Mouse (Mus musculus): ENCODE results near the gene Gpank1. TPM values are rescaled to one million over a fixed set of nuclear protein-coding genes. Genes with fewer than 3 reads are reported as not detected.
"Not testable (repeated sequence)": the region's sequence is repeated elsewhere in the genome, so short reads cannot be mapped to it uniquely, and the experiment has no call there.

The Gpank1 gene
- total RNA-seq, 2 experiments from 2014 or later, result 15.2 to 17.1 TPM

DNA sequence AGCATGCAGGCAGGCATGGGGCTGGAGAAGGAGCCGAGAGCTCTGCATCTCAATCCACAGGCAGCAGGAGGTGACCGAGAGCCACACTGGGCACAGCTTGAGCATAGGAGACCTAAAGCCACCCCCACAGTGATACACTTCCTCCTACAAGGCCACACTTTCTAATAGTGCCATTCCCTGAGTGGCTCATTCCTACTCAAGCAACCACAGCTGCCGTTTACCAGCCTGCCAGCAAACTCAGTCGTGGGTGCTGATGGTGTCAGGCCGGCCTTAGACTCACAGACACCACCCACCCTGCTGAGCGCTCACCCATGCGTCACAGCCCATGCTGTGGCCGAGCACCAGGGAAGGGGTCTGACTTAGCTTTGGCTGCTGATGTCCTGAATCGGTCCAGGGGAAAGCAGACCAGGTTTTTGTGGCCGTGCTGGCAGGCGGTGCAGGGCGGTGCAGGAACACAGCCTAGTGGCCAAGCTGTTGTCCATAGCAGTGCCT, 24.0 kb upstream of the Gpank1 start:
- DNase-seq (ENCODE audit: low spot score in 2 of 2), result peak in 1 of 2 experiments; percentile 60

DNA sequence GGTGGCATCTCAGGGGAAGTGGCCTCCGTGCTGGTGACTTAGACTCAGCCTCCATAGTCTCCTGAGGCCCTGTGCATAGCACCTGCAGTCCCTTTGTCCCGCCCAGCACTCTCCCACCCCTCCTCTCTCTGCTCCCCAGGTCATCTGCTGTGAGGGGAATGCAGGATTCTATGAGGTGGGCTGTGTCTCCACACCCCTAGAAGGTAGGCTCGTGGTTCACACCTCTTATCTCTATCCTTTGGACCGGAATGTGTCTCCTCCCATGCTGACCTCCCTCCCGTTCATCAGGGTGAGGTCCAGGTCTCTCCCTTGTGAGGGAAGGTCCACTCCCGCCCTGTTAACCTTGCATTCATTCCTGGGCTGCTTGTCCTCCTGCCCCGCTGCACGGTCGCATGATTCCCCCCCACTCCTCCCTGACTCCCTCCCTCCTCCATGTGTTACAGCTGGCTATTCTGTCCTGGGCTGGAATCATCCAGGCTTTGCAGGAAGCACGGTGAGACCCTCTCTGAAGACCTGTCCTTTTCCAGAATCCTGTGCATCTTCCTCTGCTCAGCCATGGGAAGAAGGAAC, 21.0 kb upstream of the Gpank1 start:
- DNase-seq (ENCODE audit: low spot score in 2 of 2), result no peak

DNA sequence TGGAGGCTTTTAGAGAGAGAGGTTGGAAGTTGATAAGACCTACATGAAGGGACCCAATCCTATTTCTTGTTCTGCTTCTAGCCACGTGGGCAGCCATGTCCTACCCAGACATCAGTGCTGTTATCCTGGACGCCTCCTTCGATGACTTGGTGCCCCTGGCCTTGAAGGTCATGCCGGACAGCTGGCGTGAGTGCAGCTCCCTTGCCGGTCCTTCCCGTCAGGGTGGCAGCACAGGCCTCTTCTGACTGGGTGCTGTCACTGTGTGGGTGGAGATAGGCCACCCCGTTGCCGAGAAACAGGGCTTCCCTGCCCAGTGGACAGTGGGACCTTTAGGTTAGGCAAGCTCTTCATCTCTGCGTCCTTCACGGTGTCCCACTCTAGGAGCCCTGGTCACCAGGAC, 20.1 kb upstream of the Gpank1 start:
- no peak for DNase-seq (ENCODE audit: low spot score in 2 of 2)

DNA sequence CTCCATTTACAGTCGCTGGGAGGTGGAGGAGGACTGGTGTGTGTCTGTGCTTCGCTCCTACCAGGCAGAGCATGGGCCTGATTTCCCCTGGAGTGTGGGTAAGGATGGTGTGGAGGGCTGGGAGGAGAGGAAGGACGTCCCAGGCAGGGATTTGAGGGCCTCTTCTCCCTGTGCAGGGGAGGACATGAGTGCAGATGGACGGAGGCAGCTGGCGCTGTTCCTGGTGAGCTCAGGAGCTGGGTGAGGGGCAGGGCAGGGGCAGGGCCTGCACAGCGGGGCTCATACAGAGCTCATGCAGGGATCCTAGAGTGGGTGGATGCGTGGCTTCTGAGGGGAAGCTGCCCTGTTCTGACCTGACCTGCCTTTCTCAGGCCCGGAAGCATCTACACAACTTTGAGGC, 19.0 kb upstream of the Gpank1 start:
- DNase-seq (ENCODE audit: low spot score in 2 of 2), result no peak

DNA sequence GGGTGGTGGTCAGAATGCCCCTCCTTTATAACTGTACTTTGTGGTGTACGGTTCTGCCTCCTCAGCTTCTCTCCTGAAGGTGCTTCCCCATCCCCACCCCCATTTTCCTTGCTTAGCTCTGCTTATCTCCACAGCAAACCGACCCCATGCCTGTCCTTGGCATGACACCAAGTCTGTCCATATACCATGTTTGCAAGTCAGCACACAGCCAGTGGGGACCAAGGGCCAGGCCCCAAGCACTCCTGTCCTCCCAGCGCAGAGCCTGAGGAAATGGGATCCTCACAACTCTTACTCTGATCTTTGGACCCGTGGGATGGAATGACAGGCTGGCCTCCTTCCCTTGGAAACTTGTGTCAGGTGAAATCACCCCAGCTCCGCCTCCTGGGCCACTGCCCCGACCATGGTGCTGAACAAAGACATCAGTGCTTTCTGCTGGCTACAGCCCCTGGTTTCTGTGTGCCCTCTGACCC, 18.0 kb upstream of the Gpank1 start:
- DNase-seq (ENCODE audit: low spot score in 2 of 2), result no peak

DNA sequence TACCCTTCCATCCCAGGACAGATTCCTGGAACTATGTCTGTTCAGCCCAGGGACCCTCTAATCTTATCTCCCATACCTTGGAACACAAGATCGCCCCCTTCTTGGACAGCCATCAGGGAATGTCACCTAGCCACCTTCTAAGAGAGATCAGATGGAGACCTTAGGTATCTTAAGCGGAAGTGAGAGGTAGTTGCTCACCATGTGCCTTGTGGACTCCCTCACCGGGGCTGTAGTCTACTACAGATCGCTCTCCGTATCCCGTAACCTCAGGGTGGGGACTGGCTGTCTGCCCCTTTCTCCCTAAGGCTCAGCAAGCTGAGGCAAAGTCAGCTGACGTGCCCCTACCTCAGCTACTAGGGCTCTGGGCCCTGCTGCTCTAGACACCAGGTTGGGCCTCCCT, 17.2 kb upstream of the Gpank1 start:
- no peak for DNase-seq (ENCODE audit: low spot score in 2 of 2)

DNA sequence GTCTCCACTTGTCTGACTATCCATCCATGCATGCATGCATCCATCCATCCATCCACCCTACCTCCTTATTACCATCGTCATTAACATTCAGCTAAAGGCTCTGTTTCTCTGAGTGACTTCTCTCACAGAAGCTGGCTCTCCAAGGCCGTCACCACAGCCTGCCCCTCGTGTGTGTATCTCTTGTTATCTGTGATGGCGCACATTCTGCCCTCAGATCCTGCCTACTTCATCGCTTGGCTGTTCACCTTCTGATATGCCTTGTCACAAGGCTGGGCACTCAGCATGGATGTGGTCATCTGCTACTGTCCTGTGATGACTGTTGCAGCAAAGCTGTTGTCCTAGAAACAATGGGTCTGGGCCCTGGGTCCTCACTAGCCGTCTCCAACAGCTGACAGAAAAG, 16.5 kb upstream of the Gpank1 start:
- no peak for DNase-seq (ENCODE audit: low spot score in 2 of 2)

DNA sequence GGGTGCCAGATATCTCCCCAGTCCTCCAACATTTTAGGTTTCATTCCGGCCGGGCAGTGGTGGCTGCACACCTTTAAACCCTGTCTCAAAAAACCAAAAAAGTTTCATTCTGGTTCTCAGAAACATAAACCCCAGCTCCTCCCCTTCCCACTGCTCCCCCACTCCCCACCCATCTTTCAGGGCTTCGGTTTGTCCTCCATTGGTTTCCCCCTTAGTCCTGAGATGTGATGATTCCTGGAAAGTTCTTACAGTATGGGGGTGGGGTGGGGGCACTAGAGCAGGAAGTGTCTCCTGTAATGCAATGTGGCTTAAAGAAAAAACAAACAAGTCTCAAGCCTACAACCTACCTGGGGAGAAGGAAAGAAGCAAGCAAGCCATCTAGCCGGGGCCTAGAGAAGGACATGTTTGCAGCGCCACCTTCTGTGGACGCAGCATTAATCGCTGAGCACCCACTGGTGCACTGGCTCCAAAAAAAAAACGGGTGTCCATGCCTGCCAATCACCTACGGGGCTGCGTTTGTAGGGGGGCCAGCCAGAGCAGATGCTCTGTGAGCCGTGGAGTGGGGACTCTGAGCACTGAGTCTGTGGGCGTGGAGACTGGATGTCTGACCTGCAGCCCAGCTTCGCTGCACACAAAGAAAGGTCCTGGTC, 15.4 kb upstream of the Gpank1 start:
- peak in 1 of 2 experiments; percentile 40 for DNase-seq (ENCODE audit: low spot score in 2 of 2)

DNA sequence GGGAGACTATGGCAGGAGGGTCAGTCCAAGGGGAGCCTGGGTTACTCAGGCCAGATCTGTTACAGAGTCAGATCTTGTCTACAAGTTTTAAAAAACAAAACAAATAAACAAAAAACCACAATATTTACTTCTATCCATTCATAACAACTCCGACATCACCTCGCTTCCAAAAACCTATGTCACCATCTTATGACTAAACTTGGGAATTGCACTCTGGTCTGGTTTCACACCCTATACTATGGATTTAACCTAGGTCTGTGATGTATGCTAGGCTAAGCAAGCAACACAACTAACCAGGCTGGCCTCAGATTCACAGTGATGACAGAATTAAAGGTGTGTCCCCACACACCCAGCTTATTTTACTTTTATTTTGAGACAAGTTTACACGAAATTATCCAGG, 14.7 kb upstream of the Gpank1 start:
- DNase-seq (ENCODE audit: low spot score in 2 of 2), result no peak

DNA sequence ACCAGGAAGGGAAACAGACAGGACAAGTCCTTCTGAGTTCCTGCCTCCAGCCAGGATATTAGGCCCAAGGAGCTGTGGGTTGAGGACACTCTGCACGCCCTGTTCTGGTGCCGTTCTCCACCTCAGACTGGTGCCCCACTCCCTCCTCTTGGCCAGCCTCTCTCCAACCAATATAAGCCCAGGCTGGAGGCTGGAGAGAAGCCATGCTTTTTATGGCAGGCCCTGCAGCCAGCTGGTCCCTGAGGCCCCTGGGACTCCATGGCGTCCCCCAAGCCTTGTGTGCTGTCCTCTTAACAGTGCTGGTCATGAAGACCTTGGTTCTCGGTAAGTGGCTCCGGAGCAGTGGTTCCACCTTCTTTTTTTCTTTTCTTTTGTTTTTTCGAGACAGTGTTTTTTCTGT, 13.2 kb upstream of the Gpank1 start, which contains the start of gene Ly6g5c:
Gene Ly6g5c (plus strand): TSS at position 183 of the 400 bp plus-strand sequence.
- no peak for DNase-seq (ENCODE audit: low spot score in 2 of 2)

DNA sequence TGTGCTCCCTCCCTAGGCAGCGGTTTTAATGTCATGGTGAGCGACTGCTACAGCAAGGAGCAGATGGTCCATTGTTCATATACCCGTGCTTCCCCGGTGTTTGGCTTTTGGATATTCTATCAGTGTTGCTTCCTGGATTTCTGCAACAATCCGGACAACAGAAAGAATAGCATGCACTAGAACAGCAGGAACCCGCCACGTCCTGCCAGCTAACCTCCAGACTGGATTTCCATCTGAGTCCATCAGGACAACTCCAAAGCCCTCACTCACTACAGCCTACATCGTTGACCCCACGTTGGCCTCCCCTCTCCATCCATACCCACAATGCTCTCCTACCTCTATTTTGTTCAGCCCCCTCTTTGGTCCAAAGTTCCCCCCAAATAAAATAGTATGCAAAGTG, 9.5 kb upstream of the Gpank1 start:
- DNase-seq (ENCODE audit: low spot score in 2 of 2), result no peak

DNA sequence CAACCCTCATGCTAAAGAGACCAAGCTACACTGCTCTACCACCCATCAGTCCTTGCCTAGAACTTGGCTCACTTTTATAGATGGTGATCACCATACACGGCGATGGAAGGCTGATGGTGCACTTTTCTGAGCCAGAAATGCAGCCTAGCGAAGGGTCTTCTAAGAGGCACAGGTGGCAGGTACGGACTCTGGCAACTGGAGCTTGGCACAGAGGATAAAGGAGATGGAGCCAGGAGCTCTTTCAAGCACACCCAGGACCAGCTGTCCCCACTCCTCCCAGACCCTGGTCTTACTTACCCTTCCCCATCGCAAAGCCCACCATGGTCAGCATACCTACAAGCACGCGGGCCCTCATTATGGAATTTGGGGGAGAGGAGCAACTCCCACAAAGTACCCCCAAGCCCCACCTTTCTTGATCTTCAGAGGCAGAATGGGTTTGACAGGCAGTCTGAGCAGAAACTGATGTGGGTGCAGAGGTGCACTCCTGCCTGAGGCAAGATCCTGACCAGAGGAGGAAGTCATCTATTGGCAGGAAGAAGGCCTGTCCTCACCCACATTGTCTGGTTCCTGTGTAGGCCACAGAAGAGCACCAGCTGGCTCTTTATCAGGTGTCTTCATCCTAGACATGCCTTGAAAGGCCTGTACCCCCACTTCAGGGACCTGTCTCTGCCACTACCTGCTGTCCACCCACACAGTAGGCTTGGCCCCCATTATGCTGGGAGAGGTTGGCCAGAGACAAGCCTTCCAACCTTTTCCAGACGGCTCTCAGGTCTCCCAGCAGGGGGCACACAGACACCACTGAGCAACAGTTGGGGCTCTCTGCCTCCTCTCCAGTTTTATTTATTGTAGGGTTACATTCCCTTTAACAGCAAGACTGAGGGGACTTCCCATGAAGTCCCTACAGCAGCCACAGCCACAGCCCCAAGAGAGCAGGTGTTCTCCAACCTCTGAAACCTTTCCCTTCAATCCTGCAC, 5.9 kb upstream of the Gpank1 start, which contains the start of gene Ly6g5b:
Gene Ly6g5b (minus strand): TSS at position 383 of the 974 bp plus-strand sequence.
- no peak for DNase-seq (ENCODE audit: low spot score in 2 of 2)

DNA sequence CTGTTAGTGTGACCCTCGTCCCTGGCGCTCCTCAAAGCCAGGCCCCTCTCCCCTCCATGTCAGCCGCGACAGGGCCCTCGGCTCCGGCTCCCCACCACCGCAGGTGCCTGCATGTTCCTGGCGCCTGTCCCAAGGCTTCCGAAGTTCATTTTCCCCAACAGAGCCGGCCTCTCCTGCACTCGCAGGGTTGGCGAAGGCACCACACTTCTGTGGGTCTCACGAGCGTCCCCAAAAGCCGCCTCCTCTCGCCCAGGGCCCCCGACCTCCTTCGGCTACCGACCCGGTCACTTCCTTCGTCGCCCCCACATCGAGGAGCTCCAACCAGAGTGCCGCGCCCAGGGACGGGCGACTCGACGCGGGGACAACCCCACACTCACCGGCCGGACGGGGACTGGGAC, 511 bp upstream of the Gpank1 start:
- peak in 1 of 2 experiments; percentile 30 for DNase-seq (ENCODE audit: low spot score in 2 of 2)

DNA sequence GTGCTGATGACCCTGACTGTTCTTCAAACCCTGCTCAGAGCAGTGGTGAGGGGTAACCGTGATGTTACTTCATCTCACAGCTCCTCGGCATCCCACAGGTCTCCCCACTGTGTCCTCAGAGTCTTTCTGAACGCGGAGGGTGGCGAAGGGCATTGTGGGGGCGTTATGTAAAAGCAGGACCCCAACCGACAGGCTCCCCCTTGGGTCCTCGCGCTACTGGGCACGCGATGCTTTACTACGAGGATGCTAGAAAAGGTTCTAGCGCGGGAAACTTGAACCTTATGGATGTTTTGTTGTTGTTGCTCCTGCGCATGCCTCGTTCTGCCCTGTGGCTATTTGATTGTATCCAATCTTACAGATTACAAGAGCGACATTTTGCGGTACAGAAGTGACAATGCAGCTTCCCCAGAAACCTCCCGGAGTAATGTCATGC, 632 bp downstream of the Gpank1 start, which contains the start of gene Csnk2b:
Gene Csnk2b (minus strand): TSS at position 183 of the 433 bp plus-strand sequence.
- DNase-seq (ENCODE audit: low spot score in 2 of 2), result peak; percentile 62 to 85

DNA sequence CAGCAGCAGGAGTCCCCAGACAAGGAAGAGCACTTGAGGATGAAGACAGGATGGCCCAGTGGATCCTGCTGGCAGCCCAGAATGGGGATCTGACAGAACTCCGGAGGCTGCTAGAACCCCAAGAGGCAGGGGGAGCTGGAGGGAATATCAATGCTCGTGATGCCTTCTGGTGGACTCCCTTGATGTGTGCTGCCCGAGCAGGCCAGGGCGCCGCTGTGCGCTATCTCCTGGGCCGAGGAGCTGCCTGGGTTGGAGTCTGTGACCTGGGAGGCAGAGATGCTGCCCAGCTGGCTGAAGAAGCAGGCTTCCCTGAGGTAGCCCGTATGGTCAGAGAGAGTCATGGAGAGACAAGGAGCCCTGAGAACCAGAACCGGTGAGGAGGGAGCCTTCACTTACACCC, 2.0 kb downstream of the Gpank1 start:
- not testable (repeated sequence) for DNase-seq (ENCODE audit: low spot score in 2 of 2)

DNA sequence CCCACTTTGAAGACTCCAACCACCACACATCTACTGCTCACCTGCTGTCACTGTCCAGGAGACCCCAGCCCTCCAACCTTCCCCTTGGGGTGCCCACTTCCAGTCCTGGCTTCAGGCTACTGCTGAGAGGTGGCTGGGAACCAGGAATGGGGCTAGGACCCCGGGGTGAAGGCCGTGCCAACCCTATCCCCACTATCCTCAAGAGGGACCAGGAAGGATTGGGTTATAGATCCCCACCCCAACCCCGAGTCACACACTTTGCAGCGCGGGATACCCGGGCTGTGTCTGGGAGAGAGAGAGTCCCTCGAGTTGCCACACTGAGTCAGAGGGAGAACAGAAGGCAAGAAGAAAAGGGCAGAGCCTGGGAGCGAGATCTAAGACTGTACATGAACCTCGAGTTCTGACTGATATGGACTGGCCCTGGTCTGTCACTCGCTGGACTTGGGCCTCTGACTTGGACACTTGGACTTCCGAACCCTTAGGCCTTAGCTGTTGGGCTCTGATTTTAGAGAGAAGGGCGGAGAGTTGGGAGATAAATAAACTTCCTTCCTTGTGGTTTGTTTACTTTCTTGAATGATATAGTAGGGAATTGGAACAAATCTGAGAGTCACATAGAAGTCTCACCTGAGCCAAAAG, 3.1 kb downstream of the Gpank1 start:
- DNase-seq (ENCODE audit: low spot score in 2 of 2), result not testable (repeated sequence)

DNA sequence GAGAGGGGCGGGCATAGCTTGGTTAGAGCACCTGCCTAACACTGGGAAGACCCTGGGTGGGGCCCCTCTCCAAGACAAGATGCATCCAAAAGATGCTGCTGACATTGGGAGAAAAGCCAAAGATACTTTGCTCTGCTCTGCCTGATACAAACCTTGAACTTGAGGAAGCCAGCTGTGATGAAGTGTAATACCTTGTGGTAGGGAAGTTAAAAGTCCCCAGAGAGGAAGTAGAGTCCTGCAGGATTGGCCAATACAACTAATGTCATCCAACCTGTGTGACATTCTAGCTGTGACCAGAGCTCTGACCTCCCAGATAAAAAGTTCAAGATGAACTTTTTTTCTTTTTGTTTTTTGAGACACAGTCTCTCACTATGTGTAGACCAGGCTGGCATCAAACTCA, 3.8 kb downstream of the Gpank1 start:
- DNase-seq (ENCODE audit: low spot score in 2 of 2), result no peak

DNA sequence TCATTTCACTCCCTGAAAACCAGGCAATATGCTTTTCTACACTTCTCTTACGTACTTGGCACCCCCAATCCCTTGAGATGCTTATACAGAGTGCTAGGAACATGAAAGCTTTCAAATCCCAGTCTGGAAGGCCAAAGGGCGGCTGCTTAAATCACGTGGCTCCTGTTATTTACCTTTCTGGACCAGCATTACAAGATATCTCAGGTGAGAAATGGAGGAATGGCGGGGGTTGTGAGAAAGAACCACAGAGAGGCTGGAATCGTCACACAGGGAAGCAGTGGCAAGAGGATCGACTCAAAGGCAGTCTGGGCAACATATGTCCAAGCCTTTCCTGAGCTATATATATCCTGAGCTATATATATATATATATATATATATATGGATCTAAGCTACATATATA, 4.3 kb downstream of the Gpank1 start:
- DNase-seq (ENCODE audit: low spot score in 2 of 2), result no peak

DNA sequence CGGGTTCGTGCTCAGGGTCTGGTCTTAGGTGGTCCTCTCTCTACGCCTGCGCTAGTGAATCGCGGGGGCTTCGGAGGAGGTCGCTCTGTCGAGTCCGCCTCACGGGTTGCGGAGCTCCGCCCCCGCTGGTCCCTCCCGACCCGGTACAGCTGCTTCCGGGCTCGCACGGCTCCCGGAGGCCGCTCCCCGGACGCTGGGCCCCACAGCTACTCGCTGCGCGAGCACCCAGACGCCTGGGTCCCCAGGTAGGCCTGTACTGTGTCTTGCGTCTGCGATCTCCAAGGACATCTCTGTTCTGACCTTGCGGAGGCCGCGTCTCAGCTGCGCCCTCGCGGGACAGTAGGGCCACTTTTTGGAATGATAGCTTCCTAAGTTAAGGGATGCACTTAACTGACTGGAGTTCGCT, 5.0 kb downstream of the Gpank1 start, which contains the start of gene D17H6S53E:
Gene D17H6S53E (plus strand): TSS at position 168 of the 406 bp plus-strand sequence.
- DNase-seq (ENCODE audit: low spot score in 2 of 2), result peak; percentile 58 to 70

DNA sequence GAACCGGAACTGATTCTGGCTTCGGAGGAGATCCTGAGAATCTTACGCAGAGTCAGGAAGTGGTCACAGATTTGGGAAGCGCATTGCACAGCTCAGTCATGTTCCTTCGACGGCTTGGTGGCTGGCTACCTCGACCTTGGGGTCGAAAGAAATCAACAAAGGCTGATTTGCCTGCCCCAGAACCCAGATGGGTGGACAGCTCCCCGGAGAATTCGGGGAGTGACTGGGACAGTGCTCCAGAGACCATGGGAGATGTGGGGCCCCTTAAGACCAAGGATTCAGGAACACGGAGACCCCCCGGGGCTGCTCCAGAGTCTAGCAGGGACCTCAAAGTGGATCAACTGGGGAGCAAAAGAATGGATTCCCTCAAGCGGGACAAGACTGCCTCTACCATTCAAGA, 5.8 kb downstream of the Gpank1 start:
- no peak for DNase-seq (ENCODE audit: low spot score in 2 of 2)

DNA sequence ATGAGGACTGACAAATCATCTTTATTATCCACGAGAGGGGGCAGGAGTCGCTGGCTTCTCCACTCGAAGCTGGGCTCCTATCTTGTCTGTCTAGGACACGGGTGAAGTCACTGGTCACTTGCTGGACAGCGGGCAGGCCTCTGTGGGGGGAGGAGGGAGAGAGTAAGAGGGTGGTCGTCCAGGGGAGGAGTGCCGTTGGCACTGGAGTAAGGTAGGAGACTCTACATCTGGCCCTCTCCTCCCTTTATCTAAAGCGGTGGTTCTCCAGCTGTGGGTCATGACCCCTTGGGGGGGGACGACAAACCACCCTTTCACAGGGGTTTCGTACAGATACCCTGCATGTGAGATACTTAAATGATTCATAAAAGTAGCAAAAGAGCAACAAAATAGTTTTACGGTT, 7.7 kb downstream of the Gpank1 start:
- DNase-seq (ENCODE audit: low spot score in 2 of 2), result no peak
